Mouse (Mus musculus) heart, postnatal 0 days (tissue): Measurements from ENCODE around the gene Msx1.

Experiments
- CTCF ChIP-seq: IDR thresholded peaks from 2 replicates; pipeline ENCODE4 v1.5.1; 2016; ENCODE audit warnings: antibody characterized with exemption, control low read depth, low read depth
- EP300 ChIP-seq: IDR thresholded peaks from 2 replicates; pipeline ENCODE4 v1.6.1; 2016; ENCODE audit warnings: antibody characterized with exemption, low read depth

GRCm38 (mm10) chr5:37828591-37829295, 4.4 kb upstream of the Msx1 start:
- no peak for TF ChIP-seq CTCF
- no peak for TF ChIP-seq EP300
